Mouse (Mus musculus): Measurements from ENCODE around the gene Cfc1. TPM values are rescaled to one million over a fixed set of nuclear protein-coding genes. Genes with fewer than 3 reads are reported as not detected.

Cfc1 gene
- total and polyA plus RNA-seq, 3 experiments = not detected

- no peaks in the 10 kb centered on the region for H3K9me3 ChIP-seq (replicated peaks; ENCODE audit: insufficient read depth, low read length)
- peaks cover 0 to 3% of the 10 kb centered on the region in 2 experiments; a peak in 2 of 4 replicates for H3K4me1 ChIP-seq (ENCODE audit: control insufficient read depth in 1 of 2, insufficient read depth in 2 of 2, low read length in 2 of 2)
- no peaks in the 10 kb centered on the region for H3K79me2 ChIP-seq (ENCODE audit: control insufficient read depth, insufficient read depth, low read length, poor library complexity)
- H3K36me3 ChIP-seq (ENCODE audit: control insufficient read depth in 1 of 2, insufficient read depth in 2 of 2, low read length in 2 of 2) = peaks cover 0 to 10% of the 10 kb centered on the region in 2 experiments; a peak in 2 of 4 replicates
- TF ChIP-seq ZC3H11A (IDR thresholded peaks at IDR 0.05; ENCODE audit: low read depth, low read length) (no peak), ELF1 (IDR thresholded peaks at IDR 0.05; ENCODE audit: low read depth, low read length) (no peak), SMC3 (IDR thresholded peaks at IDR 0.05; ENCODE audit: low read depth, low read length) (no peak), MXI1 (IDR thresholded peaks at IDR 0.05; ENCODE audit: low read depth, low read length) (no peak)
- no peaks in the 10 kb centered on the region for H3K27me3 ChIP-seq (ENCODE audit: control insufficient read depth in 1 of 2, insufficient read depth in 2 of 2, low read length in 2 of 2)
- DNase-seq (ENCODE audit: low read depth, low spot score) = no peak
- H3K27ac ChIP-seq (ENCODE audit: control insufficient read depth, low read depth, low read length) = no peak overlapping the region; the same call in 1 of the 2 replicates
- no peak overlapping the region for H3K9ac ChIP-seq (ENCODE audit: control insufficient read depth, low read depth, low read length, poor library complexity, severe bottlenecking)
- no peak overlapping the region for H3K4me3 ChIP-seq (ENCODE audit: control insufficient read depth in 1 of 2, insufficient read depth in 1 of 2, low read depth in 2 of 2, low read length in 2 of 2)
Observed at GRCm38 (mm10) chr1:34491480-34491879, 44.0 kb upstream of the Cfc1 start.

- Histone ChIP-seq H3K4me3 (ENCODE audit: control insufficient read depth in 1 of 2, insufficient read depth in 1 of 2, low read depth in 2 of 2, low read length in 2 of 2) (no peak overlapping the region), H3K4me1 (ENCODE audit: control insufficient read depth in 1 of 2, insufficient read depth in 2 of 2, low read length in 2 of 2) (peaks cover 0 to 12% of the 10 kb centered on the region in 2 experiments; a peak in 3 of 4 replicates), H3K9me3 (replicated peaks; ENCODE audit: insufficient read depth, low read length) (no peaks in the 10 kb centered on the region), H3K36me3 (ENCODE audit: control insufficient read depth in 1 of 2, insufficient read depth in 2 of 2, low read length in 2 of 2) (no peaks in the 10 kb centered on the region), H3K9ac (ENCODE audit: control insufficient read depth, low read depth, low read length, poor library complexity, severe bottlenecking) (no peak overlapping the region), H3K27ac (ENCODE audit: control insufficient read depth, low read depth, low read length) (no peak overlapping the region), H3K27me3 (ENCODE audit: control insufficient read depth in 1 of 2, insufficient read depth in 2 of 2, low read length in 2 of 2) (peaks cover 0 to 2% of the 10 kb centered on the region in 2 experiments; a peak in 2 of 4 replicates), H3K79me2 (ENCODE audit: control insufficient read depth, insufficient read depth, low read length, poor library complexity) (no peaks in the 10 kb centered on the region)
- no peak for DNase-seq (ENCODE audit: low read depth, low spot score)
- TF ChIP-seq KAT2A (conservative IDR thresholded peaks at IDR 0.05; ENCODE audit: low read depth, low read length) (no peak), EP300 (IDR thresholded peaks at IDR 0.05; ENCODE audit: low read depth in 1 of 2, low read length in 2 of 2) (no peak), CHD1 (IDR thresholded peaks at IDR 0.05; ENCODE audit: low read depth, low read length) (no peak), MEF2A (IDR thresholded peaks at IDR 0.05; ENCODE audit: extremely low read depth, insufficient replicate concordance, low read depth, low read length, poor library complexity, severe bottlenecking) (no peak), MAX (IDR thresholded peaks at IDR 0.05; ENCODE audit: low read length) (no peak), MYB (IDR thresholded peaks at IDR 0.05; ENCODE audit: low read depth, low read length) (no peak), MAZ (IDR thresholded peaks at IDR 0.05; ENCODE audit: low read depth, low read length) (no peak)
Observed at GRCm38 (mm10) chr1:34502991-34503390, 32.5 kb upstream of the Cfc1 start.

- no peaks in the 10 kb centered on the region for H3K9me3 ChIP-seq (replicated peaks; ENCODE audit: insufficient read depth, low read length)
- no peak overlapping the region for H3K27ac ChIP-seq (ENCODE audit: control insufficient read depth, low read depth, low read length)
- no peaks in the 10 kb centered on the region for H3K79me2 ChIP-seq (ENCODE audit: control insufficient read depth, insufficient read depth, low read length, poor library complexity)
- H3K27me3 ChIP-seq (ENCODE audit: control insufficient read depth in 1 of 2, insufficient read depth in 2 of 2, low read length in 2 of 2) = peaks cover 0 to 2% of the 10 kb centered on the region in 2 experiments; a peak in 2 of 4 replicates
- TF ChIP-seq ETS1 (IDR thresholded peaks at IDR 0.05; ENCODE audit: low read depth, low read length) (no peak), RCOR1 (IDR thresholded peaks at IDR 0.05; ENCODE audit: low read depth, low read length) (no peak), JUND (IDR thresholded peaks at IDR 0.05; ENCODE audit: low read depth, low read length) (no peak)
- H3K9ac ChIP-seq (ENCODE audit: control insufficient read depth, low read depth, low read length, poor library complexity, severe bottlenecking) = no peak overlapping the region
- H3K4me3 ChIP-seq (ENCODE audit: control insufficient read depth in 1 of 2, insufficient read depth in 1 of 2, low read depth in 2 of 2, low read length in 2 of 2) = no peak overlapping the region
- peaks cover 0 to 15% of the 10 kb centered on the region in 2 experiments; a peak in 3 of 4 replicates for H3K4me1 ChIP-seq (ENCODE audit: control insufficient read depth in 1 of 2, insufficient read depth in 2 of 2, low read length in 2 of 2)
- H3K36me3 ChIP-seq (ENCODE audit: control insufficient read depth in 1 of 2, insufficient read depth in 2 of 2, low read length in 2 of 2) = no peaks in the 10 kb centered on the region
- no peak for DNase-seq (ENCODE audit: low read depth, low spot score)
Observed at GRCm38 (mm10) chr1:34505307-34505706, 30.1 kb upstream of the Cfc1 start.
